Mouse (Mus musculus) liver, postnatal 0 days (tissue): ENCODE data around the gene Sirt1. TPM values are rescaled to one million over a fixed set of nuclear protein-coding genes. Genes with fewer than 3 reads are reported as not detected.
"Not testable (repeated sequence)": the region's sequence is repeated elsewhere in the genome, so short reads cannot be mapped to it uniquely, and the experiment has no call there.

Experiments
- ATAC-seq: fragments of 200-750 bp; cut with Nextera tagmentation; 2 replicates; pipeline ENCODE4 v1.8.0; 2017; ENCODE audit warnings: mild to moderate bottlenecking, moderate library complexity
- DNase-seq: peaks from one replicate; pipeline ENCODE4 v3.0.0-alpha.2; 2016
- H3K27ac ChIP-seq: fragments of 300-500 bp; sonication (generic); 2 replicates; pipeline ENCODE4 v1.5.1; 2014; ENCODE audit warnings: antibody characterized with exemption, moderate library complexity, mild to moderate bottlenecking, low read depth
- H3K27me3 ChIP-seq: fragments of 300-500 bp; sonication (generic); 2 replicates; pipeline ENCODE4 v1.6.1; 2014; ENCODE audit warnings: low read length, control low read depth, mixed read lengths; ENCODE audit not compliant: insufficient read depth
- H3K36me3 ChIP-seq: fragments of 300-500 bp; sonication (generic); replicated peaks from 2 replicates; pipeline ENCODE4 v1.6.1; 2014; ENCODE audit warnings: mild to moderate bottlenecking, control low read depth, low read length, moderate library complexity, mixed read lengths; ENCODE audit not compliant: insufficient read depth
- H3K4me1 ChIP-seq: fragments of 300-500 bp; sonication (generic); 2 replicates; pipeline ENCODE4 v1.6.1; 2014; ENCODE audit warnings: antibody characterized with exemption, mild to moderate bottlenecking, control low read depth; ENCODE audit not compliant: insufficient read depth
- H3K4me2 ChIP-seq: fragments of 300-500 bp; sonication (generic); 2 replicates; pipeline ENCODE4 v1.6.1; 2014; ENCODE audit warnings: low read depth, mild to moderate bottlenecking, low read length, moderate library complexity, mixed read lengths
- H3K4me3 ChIP-seq: fragments of 300-500 bp; sonication (generic); 2 replicates; pipeline ENCODE4 v1.5.1; 2014; ENCODE audit warnings: low read depth, low read length
- H3K9ac ChIP-seq: fragments of 300-500 bp; sonication (generic); replicated peaks from 2 replicates; pipeline ENCODE4 v1.6.1; 2014; ENCODE audit warnings: mild to moderate bottlenecking, moderate library complexity
- H3K9me3 ChIP-seq: fragments of 300-500 bp; sonication (generic); 2 replicates; pipeline ENCODE4 v1.6.1; 2016; ENCODE audit warnings: mild to moderate bottlenecking, control low read depth, low read length, mixed read lengths
- CTCF ChIP-seq: sonication (generic); IDR thresholded peaks from 2 replicates; pipeline ENCODE4 v1.5.1; 2016; ENCODE audit warnings: antibody characterized with exemption, low read depth
- EP300 ChIP-seq: IDR thresholded peaks from 2 replicates; pipeline ENCODE4 v1.6.1; 2016; ENCODE audit warnings: antibody characterized with exemption, low read depth, mild to moderate bottlenecking
- WGBS: fragments of 180-500 bp; shearing (Covaris S2); extraction: QIAGEN DNeasy Blood & Tissue Kit; methylation state at CpG from one replicate; pipeline ENCODE4 v1.1.7; 2014; ENCODE audit not compliant: insufficient replicate concordance; 5-methylcytosine and 5-hydroxymethylcytosine counted together
- polyA plus RNA-seq: library from polyadenylated mRNA; unstranded; fragments of >200 nt; fragmentation: Nextera tagmentation; extraction: Ambion mirVana; gene quantifications from 2 replicates; pipeline ENCODE4 v1.2.1, GENCODE M21; 2015

Gene Sirt1
- polyA plus RNA-seq, 1 experiment from 2014 or later: 2.8 TPM

DNA sequence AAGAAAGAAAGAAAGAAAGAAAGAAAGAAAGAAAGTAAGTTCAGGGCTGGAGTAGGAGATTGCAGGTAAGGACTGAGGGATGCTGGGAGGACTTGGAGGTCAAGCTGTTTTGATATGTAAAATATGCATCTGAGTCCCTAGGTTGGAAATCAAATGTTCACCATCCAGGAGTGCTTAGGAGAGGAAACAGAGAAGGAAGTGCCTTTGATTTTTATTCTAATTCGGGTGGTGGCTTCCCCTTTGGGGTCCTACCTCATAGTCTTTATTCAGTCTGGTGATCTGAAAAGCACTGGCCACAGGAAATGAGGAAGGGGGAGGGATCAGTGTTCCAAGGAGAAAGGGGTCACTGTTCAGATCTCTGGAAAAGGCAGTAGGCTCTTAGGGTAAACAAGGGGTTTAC, 21.0 kb downstream of the Sirt1 start:
- Histone ChIP-seq H3K9me3 (0 out of 2 replicates have a peak, but pooled peaks cover 4% of the 10 kb centered on the region), H3K27me3 (no peaks in the 10 kb centered on the region), H3K4me3 (no peak overlapping the region), H3K4me2 (no peak overlapping the region), H3K36me3 (no peaks in the 10 kb centered on the region), H3K27ac (no peak overlapping the region), H3K9ac (no peak overlapping the region), H3K4me1 (no peaks in the 10 kb centered on the region)
- ATAC-seq: no peak
- TF ChIP-seq EP300 (no peak), CTCF (no peak)
- no peak for DNase-seq
- WGBS: 25% methylated on average over 1 of the region's 1 CpGs

DNA sequence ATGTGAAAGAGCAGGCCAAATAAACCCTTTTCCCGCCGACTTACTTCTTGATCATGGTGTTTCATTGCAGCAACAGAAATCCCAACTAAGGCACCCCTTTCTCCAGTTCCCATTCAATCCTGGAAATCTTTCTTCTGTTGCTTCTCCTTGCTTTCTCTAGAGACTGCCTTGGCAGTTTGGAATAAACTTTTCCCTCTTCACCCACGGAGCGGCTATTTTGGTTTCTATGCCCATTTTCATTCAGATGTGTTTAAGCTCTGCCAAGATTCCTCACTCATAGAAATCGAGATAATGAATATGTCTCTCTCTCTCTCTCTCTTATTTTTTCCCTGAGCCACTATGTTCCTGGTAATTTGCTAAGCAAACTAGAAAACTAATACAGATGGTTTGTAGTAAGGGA, 29.4 kb downstream of the Sirt1 start:
- no peak for ATAC-seq
- WGBS: 80% methylated on average over 5 of the region's 5 CpGs
- no peak for DNase-seq
- peaks cover 3% of the 10 kb centered on the region; the same call in 1 of the 2 replicates for H3K9me3 ChIP-seq
- H3K4me1 ChIP-seq: no peaks in the 10 kb centered on the region
- no peak overlapping the region for H3K4me2 ChIP-seq
- H3K4me3 ChIP-seq: no peak overlapping the region
- no peaks in the 10 kb centered on the region for H3K27me3 ChIP-seq
- H3K27ac ChIP-seq: no peak overlapping the region
- no peaks in the 10 kb centered on the region for H3K36me3 ChIP-seq
- TF ChIP-seq EP300 (no peak), CTCF (no peak)
- H3K9ac ChIP-seq: no peak overlapping the region

DNA sequence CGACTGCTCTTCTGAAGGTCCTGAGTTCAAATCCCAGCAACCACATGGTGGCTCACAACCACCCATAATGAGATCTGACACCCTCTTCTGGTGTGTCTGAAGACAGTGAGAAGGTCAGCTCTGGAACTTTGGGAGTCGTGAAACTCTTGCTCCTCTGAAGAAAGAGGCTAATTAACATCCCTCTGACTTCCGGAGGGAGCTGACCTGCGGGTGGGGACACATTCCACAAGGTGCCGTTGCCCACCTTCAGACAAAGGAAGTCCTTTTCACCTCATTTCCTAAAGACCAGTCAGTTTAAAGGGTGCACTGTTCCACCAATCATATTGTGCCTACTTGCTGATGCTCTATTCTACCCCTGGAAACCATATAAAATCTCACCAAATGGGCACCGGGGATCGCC, 30.4 kb downstream of the Sirt1 start:
- not testable (repeated sequence) for H3K27me3 ChIP-seq, H3K4me2 ChIP-seq, H3K4me1 ChIP-seq, H3K27ac ChIP-seq, H3K9ac ChIP-seq, H3K4me3 ChIP-seq, H3K9me3 ChIP-seq, H3K36me3 ChIP-seq, DNase-seq, ATAC-seq
- 82% methylated on average over 7 of the region's 7 CpGs for WGBS

DNA sequence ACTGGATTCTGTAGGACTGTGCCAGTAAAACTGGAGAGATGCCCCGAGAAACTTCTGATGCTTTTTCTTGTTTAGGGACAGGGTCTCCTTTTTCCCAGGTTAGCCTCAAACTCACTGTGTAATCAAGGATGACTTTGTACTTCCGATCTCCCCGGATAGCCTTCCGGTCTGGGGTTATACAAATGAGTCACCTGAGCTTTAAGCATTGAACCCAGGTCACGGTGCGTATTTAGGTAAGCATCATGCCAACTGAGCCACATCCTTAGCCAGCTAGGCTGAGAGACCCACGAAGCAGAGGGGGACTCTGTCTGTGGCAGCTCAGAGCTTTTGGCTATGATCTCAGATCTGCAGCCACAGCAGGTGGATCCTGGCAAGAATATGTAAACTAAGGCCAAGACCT, 30.8 kb downstream of the Sirt1 start:
- DNase-seq (no peak), ATAC-seq (no peak)
- H3K36me3 ChIP-seq: no peaks in the 10 kb centered on the region
- no peaks in the 10 kb centered on the region for H3K27me3 ChIP-seq
- 88% methylated on average over 7 of the region's 7 CpGs for WGBS
- no peak for TF ChIP-seq EP300
- H3K4me1 ChIP-seq: no peaks in the 10 kb centered on the region
- H3K27ac ChIP-seq: no peak overlapping the region
- H3K9me3 ChIP-seq: peaks cover 3% of the 10 kb centered on the region; the same call in 1 of the 2 replicates
- no peak overlapping the region for H3K4me2 ChIP-seq
- no peak overlapping the region for H3K4me3 ChIP-seq
- no peak overlapping the region for H3K9ac ChIP-seq

DNA sequence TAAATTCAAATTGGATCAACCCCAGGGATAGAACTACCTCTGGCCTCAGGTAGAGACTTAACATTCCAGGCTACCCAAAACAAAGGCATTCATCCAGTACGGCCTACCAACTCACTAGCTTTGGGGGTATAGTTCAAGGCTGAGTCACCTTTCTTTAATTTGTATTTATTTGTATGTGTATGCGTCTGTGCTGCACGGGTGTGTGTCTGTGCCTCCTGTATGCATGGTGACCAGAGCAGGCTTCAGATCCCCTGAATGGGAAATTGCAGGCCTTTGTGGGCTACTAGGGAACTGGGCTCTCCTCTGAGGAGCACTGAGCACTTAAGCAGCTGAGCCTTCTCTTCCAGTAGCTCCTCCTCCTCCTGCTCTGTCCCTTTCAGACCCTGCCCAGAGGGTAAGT, 33.2 kb downstream of the Sirt1 start:
- Histone ChIP-seq H3K4me3 (no peak overlapping the region), H3K4me1 (no peaks in the 10 kb centered on the region), H3K27me3 (no peaks in the 10 kb centered on the region), H3K4me2 (no peak overlapping the region), H3K36me3 (no peaks in the 10 kb centered on the region), H3K27ac (no peak overlapping the region), H3K9ac (no peak overlapping the region), H3K9me3 (peaks cover 3% of the 10 kb centered on the region)
- no peak for ATAC-seq
- DNase-seq: no peak
- TF ChIP-seq EP300 (no peak), CTCF (no peak)
- WGBS: 72% methylated on average over 3 of the region's 3 CpGs

DNA sequence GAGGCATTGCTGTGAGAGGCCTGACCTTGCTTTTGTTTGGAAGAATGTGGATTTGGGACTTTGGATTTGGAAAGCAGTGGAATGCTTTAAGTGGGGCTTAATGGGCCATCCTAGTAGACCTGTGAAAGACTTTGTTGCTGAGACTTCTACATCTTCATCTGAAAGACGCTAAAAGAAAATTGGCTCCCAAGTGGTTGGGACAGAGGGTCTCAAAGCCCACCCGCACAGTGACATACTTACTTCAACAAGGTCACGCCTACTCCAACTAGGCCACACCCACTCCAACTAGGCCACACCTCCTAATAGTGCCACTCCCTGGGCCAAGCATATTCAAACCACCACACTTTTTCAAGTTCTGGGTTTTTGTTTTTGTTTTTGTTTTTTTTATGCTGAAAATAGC, 36.8 kb downstream of the Sirt1 start:
- no peak overlapping the region for H3K27ac ChIP-seq
- no peak overlapping the region for H3K4me3 ChIP-seq
- no peaks in the 10 kb centered on the region for H3K36me3 ChIP-seq
- 80% methylated on average over 3 of the region's 3 CpGs for WGBS
- H3K4me2 ChIP-seq: no peak overlapping the region
- H3K4me1 ChIP-seq: no peaks in the 10 kb centered on the region
- no peak overlapping the region for H3K9ac ChIP-seq
- ATAC-seq (no peak), DNase-seq (no peak)
- no peak for TF ChIP-seq CTCF
- no peak for TF ChIP-seq EP300
- peaks cover 3% of the 10 kb centered on the region for H3K9me3 ChIP-seq
- no peaks in the 10 kb centered on the region for H3K27me3 ChIP-seq

DNA sequence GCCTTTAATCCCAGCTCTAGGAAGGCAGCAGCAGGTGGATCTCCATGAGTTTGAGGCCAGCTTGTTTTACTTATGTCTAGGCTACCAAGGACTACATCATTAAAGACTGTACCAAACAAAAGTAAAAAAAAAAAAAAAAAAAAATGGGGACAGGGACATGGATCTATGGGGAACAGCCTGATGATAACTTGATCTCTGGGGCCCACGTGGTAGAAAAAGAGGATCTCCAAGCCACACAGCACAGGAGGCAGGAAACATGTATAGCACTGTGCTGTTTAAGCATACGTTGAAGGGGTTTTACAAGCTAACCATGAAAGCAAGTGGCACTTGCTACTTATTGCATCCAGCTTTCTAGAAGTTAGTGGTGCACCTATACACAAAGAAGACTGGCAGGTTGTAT, 40.2 kb downstream of the Sirt1 start:
- Histone ChIP-seq H3K27ac (no peak overlapping the region), H3K4me1 (peaks cover 10% of the 10 kb centered on the region), H3K9ac (no peak overlapping the region), H3K9me3 (peaks cover 3% of the 10 kb centered on the region), H3K36me3 (no peaks in the 10 kb centered on the region), H3K4me2 (no peak overlapping the region), H3K4me3 (no peak overlapping the region), H3K27me3 (no peaks in the 10 kb centered on the region)
- DNase-seq: no peak
- no peak for TF ChIP-seq CTCF
- TF ChIP-seq EP300: no peak
- ATAC-seq: no peak
- WGBS: 31% methylated on average over 2 of the region's 2 CpGs
